Mouse (Mus musculus): ENCODE results near the gene Commd1. TPM values are rescaled to one million over a fixed set of nuclear protein-coding genes. Genes with fewer than 3 reads are reported as not detected.

Gene Commd1
- total RNA-seq, 2 experiments from 2014 or later, result 40.3 to 47.2 TPM

DNA sequence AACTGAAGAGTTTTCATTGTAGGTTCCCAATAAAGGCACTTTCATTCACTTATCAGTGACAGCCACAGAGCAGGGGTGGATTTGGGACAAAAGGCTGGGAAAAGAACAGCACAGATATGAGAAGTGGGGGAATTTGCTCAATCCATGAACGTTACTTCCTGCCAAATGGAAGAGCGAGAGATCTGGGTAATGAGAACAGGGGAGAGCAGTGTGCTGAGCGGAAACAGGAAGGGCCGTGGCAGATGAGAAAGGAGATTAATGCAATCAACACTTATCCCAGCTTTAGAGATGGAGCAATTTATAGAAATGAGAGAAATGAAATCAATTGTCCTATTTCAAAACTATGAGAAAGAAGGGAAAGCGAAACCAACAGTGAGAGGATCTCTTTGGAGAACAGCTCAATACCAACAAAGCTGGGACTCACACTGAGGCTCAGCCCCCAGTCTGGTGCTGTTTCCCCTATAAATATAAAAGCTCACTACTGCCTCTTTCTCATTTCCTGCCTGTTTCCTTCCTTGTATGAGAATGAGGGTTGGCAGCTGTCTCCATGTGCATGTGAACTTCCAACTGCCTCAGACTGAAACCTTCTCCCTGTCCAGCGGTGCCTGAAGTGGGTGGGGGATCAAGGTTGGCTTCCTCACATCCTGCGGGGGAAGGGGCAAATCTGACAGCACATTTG, 110.4 kb downstream of the Commd1 start:
- intact Hi-C loops (cut with DNase I), result no loop called here
- no peak for DNase-seq (ENCODE audit: low spot score in 2 of 2)

DNA sequence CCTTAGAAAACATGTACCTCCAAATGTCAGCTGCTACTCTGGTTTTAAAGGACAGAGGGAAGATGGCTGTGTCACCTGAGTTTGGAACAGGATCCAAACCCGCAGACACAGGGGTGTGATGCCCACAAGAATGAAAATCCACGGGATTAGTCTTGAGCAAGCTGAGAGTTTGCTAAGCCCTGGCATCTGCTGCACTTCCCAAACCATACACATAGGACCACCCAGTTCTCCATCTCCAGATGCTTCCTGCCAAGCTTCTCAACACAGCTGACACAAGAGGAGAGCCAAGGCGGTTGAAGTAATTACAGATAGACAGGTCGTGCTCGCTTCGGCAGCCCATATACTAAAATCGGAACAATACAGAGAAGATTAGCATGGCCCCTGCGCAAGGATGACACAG, 113.6 kb downstream of the Commd1 start:
- DNase-seq (ENCODE audit: low spot score in 2 of 2), result no peak
- intact Hi-C loops (cut with DNase I), result no loop called here

DNA sequence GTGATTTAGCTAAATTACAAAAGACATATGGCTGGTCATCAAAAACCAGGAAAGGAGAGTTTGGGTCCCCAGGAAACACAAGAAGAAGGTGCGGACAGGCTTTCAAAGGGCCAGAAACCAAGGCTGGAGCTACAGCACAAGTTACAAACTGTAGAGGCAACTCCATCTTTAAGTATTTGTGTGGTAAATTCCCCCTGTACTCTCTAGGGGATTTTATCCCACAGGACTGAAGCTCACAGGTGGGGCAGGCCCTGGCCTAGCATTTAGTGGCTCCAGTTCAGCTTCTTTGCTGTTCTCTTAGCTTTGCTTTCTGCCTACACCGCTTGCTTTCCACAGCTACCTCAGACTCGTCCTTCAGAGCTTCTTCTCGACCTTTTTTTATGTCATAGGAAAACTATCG, 114.5 kb downstream of the Commd1 start:
- DNase-seq (ENCODE audit: low spot score in 2 of 2), result no peak
- intact Hi-C loops (cut with DNase I), result no loop called here

DNA sequence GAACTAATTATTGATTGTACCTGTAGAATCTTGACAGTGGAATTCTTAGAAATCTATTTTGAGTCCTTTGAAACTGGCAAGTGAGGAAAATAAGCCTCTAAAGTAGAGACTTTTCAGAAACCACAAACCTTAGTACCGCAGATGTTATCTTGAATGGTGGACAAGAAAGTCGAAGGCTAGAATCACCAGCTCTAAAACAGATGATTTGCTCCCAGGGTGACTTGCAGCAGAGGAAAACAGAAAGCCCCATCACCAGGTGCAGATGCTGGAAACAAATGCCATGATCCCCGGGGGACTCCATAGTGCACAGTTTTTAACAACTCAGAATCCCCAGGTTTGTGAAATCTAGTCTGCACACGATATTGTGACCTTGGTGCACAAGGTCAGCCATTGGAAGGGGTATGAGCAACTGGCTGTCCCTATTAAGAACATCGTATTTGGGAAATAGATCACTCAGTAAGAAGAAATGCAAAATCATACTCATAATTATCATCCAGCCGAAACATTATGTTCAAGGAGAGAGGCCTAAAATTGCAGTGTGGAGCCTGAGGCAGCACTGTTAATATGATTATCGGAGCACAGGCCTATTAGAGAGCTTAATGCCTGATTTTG, 116.4 kb downstream of the Commd1 start:
- DNase-seq (ENCODE audit: low spot score in 2 of 2), result no peak
- intact Hi-C loops (cut with DNase I), result no loop called here

DNA sequence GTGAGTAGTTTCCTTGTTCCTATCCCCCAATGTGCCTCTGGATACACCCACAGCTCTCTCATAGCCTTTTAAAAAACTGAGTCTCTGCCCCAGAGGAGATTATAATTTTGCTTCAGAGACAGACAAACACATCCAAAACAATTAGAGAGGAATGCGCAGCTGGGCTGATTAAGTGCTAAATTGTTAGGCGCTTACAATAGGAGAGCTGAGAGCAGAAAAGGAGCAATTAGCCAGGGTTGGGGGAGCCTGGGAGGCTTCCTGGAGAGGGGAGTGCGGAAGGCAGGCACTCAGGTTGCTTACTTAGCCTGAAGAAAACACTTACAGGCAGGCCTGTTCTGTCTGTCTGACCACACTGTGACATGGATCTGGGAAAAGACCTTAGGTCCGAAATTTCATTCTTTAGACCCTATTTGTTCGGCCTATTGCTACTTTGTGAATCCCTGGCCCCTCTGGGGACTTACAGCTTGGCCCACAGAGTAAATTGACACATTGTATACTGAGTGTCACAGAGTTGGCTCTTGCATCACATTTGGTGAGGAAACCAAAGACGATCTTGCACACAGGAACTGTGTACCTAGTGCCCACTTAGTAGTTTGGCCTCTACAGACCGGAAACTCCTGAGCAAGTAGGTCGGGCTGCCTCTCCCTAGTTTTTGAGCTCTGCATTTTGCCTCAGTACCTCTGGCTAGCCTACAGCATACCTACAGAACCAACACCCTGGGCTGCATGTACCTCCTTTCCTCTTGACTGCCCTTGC, 117.7 kb downstream of the Commd1 start:
- intact Hi-C loops (cut with DNase I), result no loop called here
- DNase-seq (ENCODE audit: low spot score in 2 of 2), result no peak

DNA sequence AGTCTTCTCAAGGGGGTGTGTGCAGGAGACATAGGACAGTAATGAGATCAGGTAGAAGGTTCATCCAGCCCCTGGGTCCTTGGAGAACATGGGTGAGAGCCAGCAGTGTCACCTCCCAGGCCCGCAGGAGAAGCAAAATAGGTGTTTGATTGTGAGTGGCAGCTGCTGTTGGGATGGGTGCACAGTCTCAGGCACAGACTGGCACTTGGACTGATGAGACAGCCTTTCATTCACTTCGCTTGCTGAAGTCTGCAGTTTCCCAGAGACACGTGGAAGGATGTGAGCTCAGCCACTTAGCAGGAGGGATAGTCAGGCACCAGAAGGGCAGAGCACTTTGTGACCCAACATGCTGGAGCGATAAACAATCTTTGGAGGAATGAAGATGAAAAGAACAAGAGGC, 118.6 kb downstream of the Commd1 start:
- intact Hi-C loops (cut with DNase I), result no loop called here
- DNase-seq (ENCODE audit: low spot score in 2 of 2), result no peak

DNA sequence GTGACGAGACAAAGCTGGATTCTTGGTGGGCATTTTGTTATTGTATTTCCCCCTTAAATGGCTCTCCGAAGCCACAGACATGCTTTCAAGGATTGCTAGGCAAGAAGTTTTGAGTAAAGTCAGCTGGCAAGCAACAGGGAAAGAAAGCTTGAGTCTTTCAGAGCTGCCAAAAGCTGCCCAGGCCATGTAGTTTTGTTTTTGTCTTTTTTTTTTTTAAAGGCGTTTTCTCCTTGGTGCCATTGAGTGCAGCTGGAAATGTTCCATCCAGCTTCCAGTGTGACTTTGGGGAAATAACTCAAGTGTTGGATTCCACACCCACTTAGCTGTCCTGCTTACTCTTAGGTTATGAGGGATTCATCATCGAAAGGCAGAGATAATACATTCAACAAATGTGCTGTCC, 120.9 kb downstream of the Commd1 start:
- DNase-seq (ENCODE audit: low spot score in 2 of 2), result no peak
- intact Hi-C loops (cut with DNase I), result no loop called here

DNA sequence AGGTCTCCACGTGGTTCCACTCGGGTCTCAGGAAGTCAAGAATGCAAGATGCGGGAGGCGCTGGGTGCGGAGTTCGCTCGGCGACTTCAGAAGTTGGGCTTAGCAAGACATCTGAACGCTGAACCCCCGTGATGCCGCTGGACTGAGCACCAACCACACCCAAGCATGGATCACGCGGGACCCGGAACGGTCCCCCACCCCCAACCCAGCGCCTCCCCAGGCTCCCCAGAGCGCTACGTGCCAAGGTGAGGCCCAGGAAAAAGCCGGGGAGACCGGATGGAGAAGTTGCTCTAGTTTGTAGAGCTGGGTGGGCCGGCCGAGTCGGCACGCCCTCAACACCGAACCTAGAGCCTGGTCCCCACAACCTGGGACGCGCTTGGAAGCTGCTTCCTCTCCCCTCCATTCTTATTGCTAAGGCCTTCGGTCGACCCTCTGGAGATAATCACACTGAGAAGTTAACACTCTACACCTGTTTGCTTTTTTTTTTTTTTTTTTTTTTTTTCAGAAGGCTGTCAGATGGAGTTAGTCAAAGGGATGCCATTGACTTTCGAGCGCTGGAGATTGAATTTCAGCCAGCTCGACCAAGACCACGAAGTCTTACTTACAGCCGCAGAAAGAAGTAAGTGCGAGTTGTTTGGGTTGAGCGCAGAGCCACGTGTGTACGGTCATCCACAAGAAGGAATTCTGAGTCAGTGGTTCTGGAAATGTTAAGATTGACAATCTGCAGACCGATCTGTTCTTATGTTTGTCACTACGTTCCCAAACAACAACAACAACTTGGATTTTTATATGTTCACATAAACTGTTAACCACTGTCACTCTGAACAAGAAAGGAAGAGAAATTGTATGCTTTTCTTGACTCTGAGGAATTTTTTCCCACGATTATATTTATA, 121.6 kb downstream of the Commd1 start, which contains the start of gene B3gnt2:
Gene B3gnt2, minus strand, starts transcription at position 627 of the 893 bp plus-strand sequence.
- no peak for DNase-seq (ENCODE audit: low spot score in 2 of 2)
- intact Hi-C loops (cut with DNase I), result no loop called here

DNA sequence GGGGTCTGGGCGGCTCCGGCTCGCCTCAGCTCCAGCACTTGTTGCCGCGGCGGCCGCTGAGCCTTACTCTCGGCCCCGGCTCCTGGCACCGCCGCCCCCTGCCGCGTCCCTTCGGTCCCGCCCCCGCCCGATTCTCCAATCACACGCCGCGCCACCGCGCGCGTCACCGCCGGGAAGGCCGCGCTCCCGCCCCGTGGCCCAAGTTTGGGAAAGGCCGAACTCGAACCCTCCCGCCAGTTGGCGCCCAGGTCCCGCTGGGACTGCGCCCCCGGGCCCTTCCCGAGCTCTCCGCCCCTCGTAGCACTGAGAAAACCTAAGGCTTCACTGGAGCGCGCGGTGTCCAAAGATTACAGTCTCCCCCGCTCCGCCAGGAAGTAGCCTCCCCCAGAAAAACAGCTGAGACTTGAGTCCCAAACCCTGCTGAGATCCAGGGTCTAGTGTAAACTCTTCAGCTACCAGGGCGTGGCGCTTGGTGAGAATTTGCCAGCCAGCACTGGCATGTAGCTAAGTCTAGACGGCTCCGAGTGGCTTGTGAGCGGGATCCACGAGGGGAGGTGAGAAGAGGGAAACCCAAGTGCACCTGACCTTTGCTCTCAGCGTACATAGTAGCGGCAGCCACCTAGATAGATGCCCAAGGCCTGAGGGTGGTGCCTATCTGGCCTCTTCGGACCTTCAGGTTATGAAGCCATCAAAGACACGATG, 122.4 kb downstream of the Commd1 start:
- peak; percentile 76 to 83 for DNase-seq (ENCODE audit: low spot score in 2 of 2)
- intact Hi-C loops (cut with DNase I), result loop anchor here (2.0 to 5.0 kb wide), 3 partner anchors 15 to 227 kb away; no protein-coding TSS in a partner anchor

DNA sequence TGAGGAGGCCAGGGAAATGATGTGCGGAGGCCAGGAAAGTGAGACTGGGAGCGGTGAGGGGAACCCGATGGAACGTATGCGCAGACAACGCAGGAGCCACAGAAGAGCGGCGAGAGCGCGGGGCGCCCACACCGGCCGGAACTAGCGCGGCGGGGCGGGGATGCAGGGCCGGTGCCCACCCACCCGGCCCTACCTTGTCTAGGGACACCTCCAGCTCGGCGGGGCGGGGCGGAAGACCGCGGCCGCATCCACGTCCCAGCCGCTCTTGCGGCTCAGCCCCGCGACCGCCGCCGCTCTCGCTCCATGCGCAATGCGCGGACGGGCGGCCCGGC, 122.9 kb downstream of the Commd1 start:
- peak in 1 of 2 experiments; percentile 33 for DNase-seq (ENCODE audit: low spot score in 2 of 2)
- intact Hi-C loops (cut with DNase I), result loop anchor here (2.0 to 5.0 kb wide), 3 partner anchors 14 to 227 kb away; no protein-coding TSS in a partner anchor

DNA sequence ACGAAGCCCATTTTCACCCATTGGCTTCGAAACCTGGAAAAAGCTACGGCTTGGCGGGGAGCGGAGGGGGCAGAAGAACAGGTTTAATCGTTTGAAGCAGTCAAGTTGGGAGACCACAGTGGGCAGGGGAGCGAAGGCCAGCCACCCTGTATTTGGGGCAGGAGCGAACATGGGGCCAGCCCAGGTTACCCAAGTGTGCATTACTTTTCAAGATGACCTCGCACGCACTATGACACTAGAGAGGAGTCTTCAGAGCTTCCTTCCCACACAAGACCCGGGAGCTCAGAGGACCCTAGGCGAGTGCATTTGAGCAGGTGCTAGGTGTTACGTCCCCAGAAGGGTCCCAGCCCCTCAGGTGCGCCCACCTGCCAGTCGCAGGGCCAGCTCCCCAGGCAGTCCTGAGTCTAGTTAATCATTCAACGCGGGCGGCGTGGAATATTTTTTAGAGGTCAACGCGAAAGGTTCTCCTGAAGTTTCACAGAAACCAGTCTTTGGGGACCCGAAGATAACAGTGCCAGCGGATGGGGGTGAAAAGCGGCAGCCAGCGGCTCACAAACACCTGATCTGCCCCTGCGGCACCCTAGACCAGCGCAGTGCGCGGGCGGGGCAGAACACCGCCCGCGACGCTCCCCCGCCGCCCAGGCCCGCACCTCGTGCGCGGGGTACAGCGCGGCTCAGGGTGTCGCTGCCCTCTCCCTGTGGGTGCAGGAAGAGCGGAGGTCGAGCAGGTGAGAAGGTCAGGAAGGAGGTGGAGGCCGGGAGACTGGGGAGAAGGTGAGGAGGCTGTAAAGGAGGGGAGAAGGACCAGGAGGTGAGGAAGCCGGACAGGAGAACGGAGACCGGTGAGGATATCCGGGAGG, 123.5 kb downstream of the Commd1 start:
- intact Hi-C loops (cut with DNase I), result loop anchor here (2.0 to 5.0 kb wide), 3 partner anchors 14 to 226 kb away; no protein-coding TSS in a partner anchor
- no peak for DNase-seq (ENCODE audit: low spot score in 2 of 2)

DNA sequence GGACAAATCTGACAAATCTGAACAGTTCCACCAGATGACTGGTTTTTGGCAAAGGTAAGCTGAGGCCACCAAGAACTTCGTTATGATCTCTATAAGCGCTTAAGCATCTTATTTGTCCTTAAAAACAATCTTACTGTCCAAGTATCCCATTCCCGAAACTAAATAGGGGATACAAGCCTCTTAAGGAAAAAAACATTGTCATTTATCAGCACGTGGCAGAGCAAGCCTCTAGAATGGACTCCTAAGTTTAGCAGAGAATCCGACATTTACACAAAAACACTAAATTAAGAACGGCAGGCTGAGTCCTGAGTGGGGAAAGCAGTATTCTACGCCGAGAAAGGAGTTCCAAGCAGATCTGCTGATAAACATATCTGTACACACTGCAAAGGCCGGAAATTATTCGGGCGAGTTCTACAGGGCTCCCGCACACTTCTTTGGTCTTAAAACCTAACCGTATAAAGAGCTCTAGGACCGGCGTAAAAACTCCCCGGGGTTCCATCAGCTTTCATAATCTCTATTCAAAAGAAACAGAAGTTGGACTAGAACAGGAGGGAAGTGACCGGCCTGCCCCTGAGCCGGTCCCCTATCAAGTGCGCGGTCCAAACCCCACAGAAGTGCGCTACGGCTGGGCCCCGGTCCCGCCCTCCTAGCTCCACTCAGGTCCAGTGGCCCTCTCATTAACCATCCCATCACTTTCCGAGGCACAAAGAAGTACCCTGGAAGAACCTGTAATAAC, 124.3 kb downstream of the Commd1 start:
- intact Hi-C loops (cut with DNase I), result loop anchor here (2.0 to 5.0 kb wide), 3 partner anchors 13 to 226 kb away; no protein-coding TSS in a partner anchor
- DNase-seq (ENCODE audit: low spot score in 2 of 2), result no peak

DNA sequence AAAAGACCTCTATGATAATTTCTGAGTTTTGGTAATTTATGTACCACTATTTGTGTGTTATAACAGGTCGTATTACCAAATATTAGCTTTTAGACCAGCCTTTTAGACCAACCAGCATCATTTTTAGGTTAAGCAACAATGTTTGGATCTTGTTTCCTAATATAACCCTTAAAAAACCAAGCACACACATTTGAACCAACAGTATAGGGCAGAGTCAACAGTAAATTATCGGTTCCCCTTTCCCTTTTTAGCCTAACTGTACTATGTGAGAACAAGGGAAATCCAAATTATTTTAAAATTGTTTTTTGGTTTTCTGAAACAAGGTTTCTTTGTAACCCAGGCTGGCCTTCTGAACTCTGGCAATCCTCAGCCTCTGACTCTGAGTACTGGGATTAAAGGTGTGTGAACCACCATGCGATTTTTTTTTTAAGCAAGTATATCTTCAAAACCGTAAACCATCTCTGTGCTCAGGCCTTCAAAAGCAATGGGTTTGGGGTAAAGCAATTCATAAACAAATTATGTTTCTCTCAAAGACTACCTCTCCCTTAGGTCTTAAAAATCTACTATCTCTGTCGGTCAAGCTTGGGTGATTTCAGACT, 125.0 kb downstream of the Commd1 start:
- intact Hi-C loops (cut with DNase I), result loop anchor here (5.0 kb wide), 2 partner anchors 80 to 225 kb away; no protein-coding TSS in a partner anchor
- DNase-seq (ENCODE audit: low spot score in 2 of 2), result no peak

DNA sequence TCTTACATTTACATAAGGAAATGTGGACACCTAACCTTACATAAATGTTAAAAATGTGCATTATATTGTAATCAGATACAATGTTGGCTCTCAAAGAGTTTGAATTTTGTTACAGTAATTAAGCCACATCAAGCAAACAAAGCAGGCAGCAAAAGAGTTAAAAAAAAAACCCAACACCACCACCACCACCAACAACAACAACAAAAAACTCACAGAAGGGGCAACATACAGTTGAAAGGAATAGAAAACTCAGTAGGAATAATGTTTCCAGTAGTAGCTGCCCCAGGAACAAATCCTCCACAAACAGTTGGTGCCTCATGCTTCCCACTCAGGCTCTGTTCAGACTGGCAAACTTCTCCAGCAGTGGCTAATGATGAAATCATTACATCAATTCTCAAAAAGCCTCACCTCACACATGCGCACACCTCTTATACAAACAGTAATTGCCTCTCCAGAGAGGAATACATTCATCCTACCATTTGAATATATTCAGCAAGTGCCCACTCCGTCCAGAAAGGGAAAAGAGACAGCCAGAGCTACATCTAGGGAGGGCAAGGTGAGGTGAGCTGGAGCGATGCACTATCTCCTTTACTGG, 125.7 kb downstream of the Commd1 start:
- peak in 1 of 2 experiments; percentile 37 for DNase-seq (ENCODE audit: low spot score in 2 of 2)
- intact Hi-C loops (cut with DNase I), result loop anchor here (5.0 kb wide), 2 partner anchors 81 to 224 kb away; no protein-coding TSS in a partner anchor

DNA sequence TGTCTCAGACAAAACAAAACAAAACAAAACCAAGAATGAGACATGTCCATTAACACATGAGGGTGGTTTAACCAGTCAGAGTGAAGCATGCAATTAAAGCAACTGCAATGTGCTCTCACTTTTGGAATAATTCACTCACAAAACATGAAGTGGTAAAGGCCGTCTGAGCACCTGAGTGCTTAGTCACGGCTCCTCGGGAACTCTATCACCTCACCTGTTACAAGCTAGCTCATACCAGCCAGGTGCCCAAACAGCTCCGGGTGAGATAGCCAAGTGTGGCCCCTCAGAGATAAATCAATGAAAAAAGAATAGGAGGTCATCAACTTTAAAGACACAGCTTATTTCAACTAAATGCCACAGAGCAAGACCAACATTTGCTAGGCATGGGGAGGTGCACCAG, 127.6 kb downstream of the Commd1 start:
- no peak for DNase-seq (ENCODE audit: low spot score in 2 of 2)
- intact Hi-C loops (cut with DNase I), result no loop called here

DNA sequence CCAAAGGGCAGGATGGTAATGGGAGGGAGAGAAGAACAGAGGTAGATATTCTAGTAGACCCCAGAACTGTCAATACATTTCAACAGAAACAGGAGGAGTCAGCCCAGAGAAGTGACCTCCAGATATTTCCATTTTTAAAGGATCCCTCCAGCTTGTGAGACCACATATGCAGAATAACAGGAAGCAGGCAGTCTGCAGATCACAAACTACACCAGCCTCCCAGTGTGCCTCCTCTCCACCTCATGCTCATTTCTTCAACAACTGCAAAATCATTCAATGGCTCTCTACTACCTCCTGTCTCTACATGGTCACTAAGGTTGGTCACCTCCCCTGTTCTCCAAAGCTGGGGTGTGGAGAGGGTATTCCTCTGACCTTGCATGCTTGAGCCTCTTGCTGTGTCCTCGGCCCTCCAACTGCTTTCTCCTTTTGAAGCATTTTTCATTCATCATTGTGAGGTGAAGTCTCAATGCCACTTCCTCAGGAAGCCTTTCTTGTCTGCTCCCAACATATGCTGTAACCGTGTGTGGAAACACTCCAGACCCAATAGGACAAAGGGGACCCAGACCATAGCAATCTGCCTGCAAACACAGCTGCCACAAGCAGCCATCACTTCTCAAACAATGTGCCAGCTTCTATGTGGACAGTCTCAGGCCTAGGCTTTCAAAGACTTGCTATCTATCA, 128.6 kb downstream of the Commd1 start:
- intact Hi-C loops (cut with DNase I), result no loop called here
- no peak for DNase-seq (ENCODE audit: low spot score in 2 of 2)

Measured in left cerebral cortex, postnatal 25 days (tissue).